Mouse (Mus musculus): ENCODE measurements at regions not wholly inside any gene's neighbourhood (a gene's known extent, or its start where the extent isn't known, plus 50 kb on each side); places are given as distances from the start of the nearest gene placed in this dataset.

DNA sequence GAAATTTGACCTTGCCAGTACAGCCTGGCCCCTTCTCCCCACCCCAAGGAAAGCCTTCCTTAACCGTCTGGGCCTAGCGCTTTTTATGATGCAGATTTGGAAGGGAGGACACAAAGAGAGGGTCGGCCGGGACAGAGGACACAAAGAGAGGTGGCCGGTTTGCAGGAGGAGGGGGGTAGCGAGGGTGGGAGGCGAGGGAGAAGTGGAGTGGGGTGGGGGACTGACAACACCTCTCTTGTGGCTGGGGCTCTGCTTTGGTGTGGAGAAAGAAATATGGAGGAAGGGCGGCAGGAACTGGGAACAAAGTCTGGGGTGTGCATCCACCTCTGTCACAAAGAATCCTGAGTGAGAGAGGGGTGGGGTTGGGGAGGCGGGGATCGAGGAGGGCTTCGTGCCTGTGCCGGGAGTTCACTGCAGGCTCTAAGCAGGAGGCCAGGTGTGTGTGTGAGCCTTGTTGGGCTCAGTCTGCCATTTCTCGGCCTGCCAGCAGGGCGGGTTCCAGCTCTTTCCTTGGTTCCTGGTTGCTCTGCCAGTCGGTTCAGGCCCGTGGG, 330.4 kb upstream of the Dio3 start:
- H3K36me3 ChIP-seq (ENCODE audit: control insufficient read depth), result no peaks in the 10 kb centered on the region
- H3K9me3 ChIP-seq (ENCODE audit: control insufficient read depth, low read length), result no peaks in the 10 kb centered on the region
- H3K27me3 ChIP-seq (ENCODE audit: control insufficient read depth), result no peaks in the 10 kb centered on the region
- no peaks in the 10 kb centered on the region for H3K4me1 ChIP-seq (ENCODE audit: control insufficient read depth)
- H3K4me3 ChIP-seq (replicated peaks), result no peak overlapping the region
- TF ChIP-seq GATA1 (IDR thresholded peaks at IDR 0.05; ENCODE audit: low read length) (no peak), TAL1 (IDR thresholded peaks at IDR 0.05; ENCODE audit: low read length) (no peak)

DNA sequence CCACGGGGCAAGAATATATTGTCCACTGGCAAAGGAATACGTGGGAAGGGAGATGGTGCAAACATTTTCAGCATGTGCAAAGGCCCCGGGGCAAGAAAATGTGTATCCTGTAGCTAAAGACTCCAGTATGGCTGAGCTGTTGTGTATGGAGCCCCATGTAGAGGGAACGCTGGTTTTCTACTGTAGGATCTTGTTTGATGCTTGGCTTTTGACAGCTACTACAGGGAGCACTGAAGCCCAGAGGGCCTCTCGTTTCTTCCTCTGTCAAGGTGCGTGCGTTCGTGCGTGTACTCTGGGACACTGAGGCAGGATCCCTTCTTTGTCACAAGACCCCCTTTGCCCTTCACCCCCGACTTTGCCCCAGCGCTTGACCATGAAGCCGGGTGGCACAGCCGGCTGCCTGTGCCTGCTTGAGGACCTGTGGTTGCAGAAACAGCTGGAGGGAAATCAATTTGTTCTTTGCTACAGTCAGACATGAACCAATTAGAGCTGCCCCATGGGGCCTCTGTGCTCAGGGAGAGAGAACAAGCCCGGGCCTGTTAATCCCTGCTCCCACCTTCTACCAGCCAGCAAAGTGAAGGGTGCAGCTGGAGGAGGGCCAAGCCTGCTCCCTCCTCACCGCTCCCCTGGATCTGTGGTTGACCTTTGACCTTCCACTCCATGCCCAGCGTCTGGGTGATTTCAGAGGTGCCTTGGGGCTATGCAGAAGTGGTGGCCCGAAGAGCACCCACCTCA, 329.5 kb upstream of the Dio3 start:
- TF ChIP-seq GATA1 (IDR thresholded peaks at IDR 0.05; ENCODE audit: low read length), result no peak
- TF ChIP-seq TAL1 (IDR thresholded peaks at IDR 0.05; ENCODE audit: low read length), result no peak
- H3K9me3 ChIP-seq (ENCODE audit: control insufficient read depth, low read length), result no peaks in the 10 kb centered on the region
- no peaks in the 10 kb centered on the region for H3K27me3 ChIP-seq (ENCODE audit: control insufficient read depth)
- H3K4me1 ChIP-seq (ENCODE audit: control insufficient read depth), result no peaks in the 10 kb centered on the region
- no peak overlapping the region for H3K4me3 ChIP-seq (replicated peaks)
- H3K36me3 ChIP-seq (ENCODE audit: control insufficient read depth), result no peaks in the 10 kb centered on the region

DNA sequence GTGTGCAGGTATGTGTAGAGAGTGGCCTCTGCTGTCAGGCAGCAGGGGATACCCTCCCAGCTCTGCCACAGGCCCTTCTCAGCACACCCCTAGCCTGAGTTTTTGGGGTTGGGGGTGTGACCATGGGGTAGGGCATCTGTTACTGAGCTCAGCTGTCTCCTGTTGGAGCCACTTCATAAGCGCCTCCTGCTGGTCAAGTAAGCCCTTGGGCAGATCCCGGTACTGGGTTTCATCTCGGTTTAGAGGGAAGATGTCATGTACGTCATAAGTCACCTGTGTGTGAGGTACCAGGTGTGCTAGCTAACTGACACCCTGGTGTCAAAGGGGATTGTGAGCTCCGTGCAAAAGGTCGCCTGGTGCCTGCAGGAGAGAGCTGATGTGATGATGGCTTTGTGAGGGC, 328.2 kb upstream of the Dio3 start:
- no peak overlapping the region for H3K4me3 ChIP-seq (replicated peaks)
- no peaks in the 10 kb centered on the region for H3K27me3 ChIP-seq (ENCODE audit: control insufficient read depth)
- TF ChIP-seq GATA1 (IDR thresholded peaks at IDR 0.05; ENCODE audit: low read length) (no peak), TAL1 (IDR thresholded peaks at IDR 0.05; ENCODE audit: low read length) (no peak)
- H3K9me3 ChIP-seq (ENCODE audit: control insufficient read depth, low read length), result no peaks in the 10 kb centered on the region
- no peaks in the 10 kb centered on the region for H3K4me1 ChIP-seq (ENCODE audit: control insufficient read depth)
- no peaks in the 10 kb centered on the region for H3K36me3 ChIP-seq (ENCODE audit: control insufficient read depth)

- H3K36me3 ChIP-seq (ENCODE audit: control insufficient read depth), result no peaks in the 10 kb centered on the region
- no peak overlapping the region for H3K4me3 ChIP-seq (replicated peaks)
- no peaks in the 10 kb centered on the region for H3K9me3 ChIP-seq (ENCODE audit: control insufficient read depth, low read length)
- no peak for TF ChIP-seq GATA1 (IDR thresholded peaks at IDR 0.05; ENCODE audit: low read length)
- no peak for TF ChIP-seq TAL1 (IDR thresholded peaks at IDR 0.05; ENCODE audit: low read length)
- H3K4me1 ChIP-seq (ENCODE audit: control insufficient read depth), result no peaks in the 10 kb centered on the region
- no peaks in the 10 kb centered on the region for H3K27me3 ChIP-seq (ENCODE audit: control insufficient read depth)
Observed at GRCm38 (mm10) chr12:109951473-109951872, 327.4 kb upstream of the Dio3 start.

GRCm38 (mm10) chr12:109951884-109952456, 326.9 kb upstream of the Dio3 start:
- Histone ChIP-seq H3K4me3 (replicated peaks) (no peak overlapping the region), H3K9me3 (ENCODE audit: control insufficient read depth, low read length) (no peaks in the 10 kb centered on the region), H3K27me3 (ENCODE audit: control insufficient read depth) (no peaks in the 10 kb centered on the region), H3K36me3 (ENCODE audit: control insufficient read depth) (no peaks in the 10 kb centered on the region), H3K4me1 (ENCODE audit: control insufficient read depth) (no peaks in the 10 kb centered on the region)
- no peak for TF ChIP-seq GATA1 (IDR thresholded peaks at IDR 0.05; ENCODE audit: low read length)
- TF ChIP-seq TAL1 (IDR thresholded peaks at IDR 0.05; ENCODE audit: low read length), result no peak

- no peaks in the 10 kb centered on the region for H3K4me1 ChIP-seq (ENCODE audit: control insufficient read depth)
- H3K36me3 ChIP-seq (ENCODE audit: control insufficient read depth), result no peaks in the 10 kb centered on the region
- no peaks in the 10 kb centered on the region for H3K27me3 ChIP-seq (ENCODE audit: control insufficient read depth)
- no peak for TF ChIP-seq TAL1 (IDR thresholded peaks at IDR 0.05; ENCODE audit: low read length)
- no peak for TF ChIP-seq GATA1 (IDR thresholded peaks at IDR 0.05; ENCODE audit: low read length)
- no peak overlapping the region for H3K4me3 ChIP-seq (replicated peaks)
- H3K9me3 ChIP-seq (ENCODE audit: control insufficient read depth, low read length), result no peaks in the 10 kb centered on the region
Observed at GRCm38 (mm10) chr12:109952933-109953332, 325.9 kb upstream of the Dio3 start.

- Histone ChIP-seq H3K4me1 (ENCODE audit: control insufficient read depth) (no peaks in the 10 kb centered on the region), H3K27me3 (ENCODE audit: control insufficient read depth) (no peaks in the 10 kb centered on the region), H3K9me3 (ENCODE audit: control insufficient read depth, low read length) (no peaks in the 10 kb centered on the region), H3K4me3 (replicated peaks) (no peak overlapping the region), H3K36me3 (ENCODE audit: control insufficient read depth) (no peaks in the 10 kb centered on the region)
- TF ChIP-seq GATA1 (IDR thresholded peaks at IDR 0.05; ENCODE audit: low read length) (no peak), TAL1 (IDR thresholded peaks at IDR 0.05; ENCODE audit: low read length) (no peak)
Observed at GRCm38 (mm10) chr12:109957305-109957704, 321.6 kb upstream of the Dio3 start.

- H3K9me3 ChIP-seq (ENCODE audit: control insufficient read depth, low read length), result no peaks in the 10 kb centered on the region
- TF ChIP-seq GATA1 (IDR thresholded peaks at IDR 0.05; ENCODE audit: low read length) (no peak), TAL1 (IDR thresholded peaks at IDR 0.05; ENCODE audit: low read length) (no peak)
Observed at GRCm38 (mm10) chr12:109958357-109959085, 320.3 kb upstream of the Dio3 start.

GRCm38 (mm10) chr12:109966776-109967175, 312.1 kb upstream of the Dio3 start:
- Histone ChIP-seq H3K9me3 (ENCODE audit: control insufficient read depth, low read length) (no peaks in the 10 kb centered on the region), H3K27me3 (ENCODE audit: control insufficient read depth) (no peaks in the 10 kb centered on the region), H3K4me3 (replicated peaks) (no peak overlapping the region), H3K36me3 (ENCODE audit: control insufficient read depth) (no peaks in the 10 kb centered on the region), H3K4me1 (ENCODE audit: control insufficient read depth) (no peaks in the 10 kb centered on the region)
- TF ChIP-seq TAL1 (IDR thresholded peaks at IDR 0.05; ENCODE audit: low read length) (no peak), GATA1 (IDR thresholded peaks at IDR 0.05; ENCODE audit: low read length) (no peak)

More at GRCm38 (mm10) chr12:109958357-109959085, 320.3 kb upstream of the Dio3 start:
- H3K36me3 ChIP-seq (ENCODE audit: control insufficient read depth), result no peaks in the 10 kb centered on the region
- H3K27me3 ChIP-seq (ENCODE audit: control insufficient read depth), result no peaks in the 10 kb centered on the region
- no peak overlapping the region for H3K4me3 ChIP-seq (replicated peaks)
- H3K4me1 ChIP-seq (ENCODE audit: control insufficient read depth), result no peaks in the 10 kb centered on the region

Data from erythroblast, embryonic 14.5 days (primary cell).